Mouse (Mus musculus) adrenal gland, postnatal 10 days (tissue): ENCODE data around the gene Adgrv1. TPM values are rescaled to one million over a fixed set of nuclear protein-coding genes. Genes with fewer than 3 reads are reported as not detected.
A peak's percentile ranks its signal among the peaks of the same experiment; 100 is the strongest.

ENCODE experiments used
- DNase-seq: peaks from one replicate; pipeline ENCODE4 v3.0.0; 2021; ENCODE audit warnings: mixed read lengths
- total RNA-seq, 2 experiments: library from RNA; stranded (reverse); gene quantifications; 2 replicates each; pipeline ENCODE4 v1.2.3; 2021

Adgrv1 gene
- total RNA-seq, 2 experiments from 2014 or later, result 1.6 to 2.3 TPM

- DNase-seq, result no peak
These were observed 22.6 kb downstream of the Adgrv1 start for GRCm38 (mm10) chr13:81610349-81610748.

- DNase-seq, result no peak
These were observed 26.0 kb downstream of the Adgrv1 start for GRCm38 (mm10) chr13:81606991-81607390.

- no peak for DNase-seq
These were observed 35.9 kb downstream of the Adgrv1 start for GRCm38 (mm10) chr13:81596910-81597607.

GRCm38 (mm10) chr13:81578692-81579091, 54.3 kb downstream of the Adgrv1 start:
- no peak for DNase-seq

- DNase-seq, result peak; percentile 25
These were observed 62.6 kb downstream of the Adgrv1 start for GRCm38 (mm10) chr13:81570241-81570821.

- DNase-seq, result no peak
These were observed 82.9 kb downstream of the Adgrv1 start for GRCm38 (mm10) chr13:81550024-81550423.

- DNase-seq, result no peak
These were observed 98.0 kb downstream of the Adgrv1 start for GRCm38 (mm10) chr13:81534916-81535315.

GRCm38 (mm10) chr13:81526687-81527086, 106.3 kb downstream of the Adgrv1 start:
- DNase-seq, result no peak

- DNase-seq, result no peak
These were observed 122.8 kb downstream of the Adgrv1 start for GRCm38 (mm10) chr13:81510142-81510541.

GRCm38 (mm10) chr13:81497035-81497434, 135.9 kb downstream of the Adgrv1 start:
- no peak for DNase-seq

GRCm38 (mm10) chr13:81491971-81492370, 141.0 kb downstream of the Adgrv1 start:
- DNase-seq, result no peak

- no peak for DNase-seq
These were observed 146.0 kb downstream of the Adgrv1 start for GRCm38 (mm10) chr13:81486980-81487379.

- DNase-seq, result no peak
These were observed 159.2 kb downstream of the Adgrv1 start for GRCm38 (mm10) chr13:81473750-81474149.

- no peak for DNase-seq
These were observed 166.3 kb downstream of the Adgrv1 start for GRCm38 (mm10) chr13:81466661-81467060.

GRCm38 (mm10) chr13:81465794-81466193, 167.2 kb downstream of the Adgrv1 start:
- no peak for DNase-seq

- DNase-seq, result no peak
These were observed 183.3 kb downstream of the Adgrv1 start for GRCm38 (mm10) chr13:81449630-81450029.

GRCm38 (mm10) chr13:81449198-81449597, 183.8 kb downstream of the Adgrv1 start:
- DNase-seq, result no peak

- DNase-seq, result no peak
These were observed 191.5 kb downstream of the Adgrv1 start for GRCm38 (mm10) chr13:81441412-81441811.

GRCm38 (mm10) chr13:81439390-81440025, 193.4 kb downstream of the Adgrv1 start:
- peak; percentile 88 for DNase-seq

- no peak for DNase-seq
These were observed 195.9 kb downstream of the Adgrv1 start for GRCm38 (mm10) chr13:81437088-81437487.

GRCm38 (mm10) chr13:81426896-81427755, 205.8 kb downstream of the Adgrv1 start:
- DNase-seq, result peak; percentile 80

- no peak for DNase-seq
These were observed 207.8 kb downstream of the Adgrv1 start for GRCm38 (mm10) chr13:81425111-81425510.

- DNase-seq, result no peak
These were observed 209.0 kb downstream of the Adgrv1 start for GRCm38 (mm10) chr13:81424002-81424401.
